Mouse (Mus musculus): ENCODE measurements at regions not wholly inside any gene's neighbourhood (a gene's known extent, or its start where the extent isn't known, plus 50 kb on each side); places are given as distances from the start of the nearest gene placed in this dataset.

DNA sequence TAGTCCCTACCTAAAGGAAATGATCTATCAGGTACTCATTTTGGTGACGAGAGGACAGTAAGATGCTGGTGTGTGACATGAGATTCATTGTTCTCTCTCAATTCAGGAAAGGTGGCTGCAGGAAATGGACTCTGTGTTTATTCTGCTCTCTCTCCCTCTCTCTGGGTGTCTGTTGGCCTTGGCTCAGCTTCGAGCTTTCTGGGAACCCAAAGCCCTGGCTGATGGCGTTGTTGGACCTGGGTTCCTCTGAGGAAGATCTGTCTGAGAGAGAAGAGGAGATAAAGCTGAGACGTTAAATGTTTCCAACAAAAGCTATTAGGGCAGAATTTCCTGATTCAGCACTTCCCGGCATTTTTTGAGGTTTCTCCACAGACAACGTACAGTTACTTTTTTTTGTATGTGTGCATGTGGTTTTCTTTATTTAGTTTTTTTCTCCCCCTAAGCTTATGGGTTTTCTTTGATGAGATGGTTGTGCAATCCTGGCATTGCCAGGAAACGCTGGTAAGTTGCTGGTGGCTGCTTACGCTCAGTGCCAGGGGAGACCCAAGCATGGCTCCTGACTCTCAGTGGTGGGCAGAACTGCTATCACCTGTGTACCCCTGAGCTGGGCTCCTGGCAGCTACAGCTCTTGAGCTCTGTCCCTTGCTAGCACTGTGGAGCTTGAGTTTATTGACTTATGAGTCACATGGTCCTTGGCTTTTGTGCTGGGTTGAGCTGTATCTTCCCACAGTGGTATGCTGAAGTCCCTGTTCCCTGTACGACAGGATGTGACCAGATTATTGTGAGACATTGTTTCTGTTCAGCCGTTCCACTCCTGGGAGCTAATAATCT is 249.8 kb downstream of the Gm10260 start:
- DNase-seq = no peak

GRCm38 (mm10) chr13:97504949-97505348 is 255.5 kb downstream of the Gm10260 start:
- no peak for DNase-seq

DNA sequence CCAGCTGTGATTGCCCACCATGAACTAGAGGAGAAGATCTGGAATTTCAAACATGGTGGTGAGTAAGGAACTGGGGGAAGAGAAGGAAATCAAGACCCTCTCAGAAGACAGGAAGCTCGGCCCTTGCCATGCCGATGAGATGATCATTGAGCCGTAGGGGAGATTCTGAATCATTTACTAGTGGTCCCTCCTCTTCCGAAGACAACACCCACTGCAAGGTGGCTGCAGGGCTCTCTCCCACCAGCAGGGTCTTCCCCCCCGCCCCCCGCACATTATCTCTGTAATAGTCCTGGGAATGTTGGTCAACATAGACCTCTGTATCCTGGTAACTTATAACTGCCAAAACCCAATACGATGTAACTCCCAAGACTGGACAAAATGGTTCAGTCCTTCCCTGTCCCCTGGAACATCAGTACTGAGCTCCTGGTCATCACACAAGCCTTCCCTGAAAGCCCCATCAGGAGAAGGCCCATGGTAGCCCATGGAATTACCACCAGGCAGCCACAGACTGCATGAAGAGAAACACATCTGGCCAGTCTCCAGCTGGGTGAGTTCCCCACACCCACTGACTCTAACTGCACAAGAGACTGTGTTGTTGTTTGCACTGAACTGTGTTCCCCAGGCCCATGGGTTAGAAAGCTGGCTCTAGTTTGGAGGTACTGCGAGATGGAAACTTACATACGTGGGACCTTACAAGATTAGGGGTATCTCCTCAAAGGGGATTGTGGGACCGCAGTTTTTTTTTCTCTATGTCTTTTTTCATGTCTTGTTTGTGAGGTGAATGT is 256.3 kb downstream of the Gm10260 start:
- no peak for DNase-seq

DNA sequence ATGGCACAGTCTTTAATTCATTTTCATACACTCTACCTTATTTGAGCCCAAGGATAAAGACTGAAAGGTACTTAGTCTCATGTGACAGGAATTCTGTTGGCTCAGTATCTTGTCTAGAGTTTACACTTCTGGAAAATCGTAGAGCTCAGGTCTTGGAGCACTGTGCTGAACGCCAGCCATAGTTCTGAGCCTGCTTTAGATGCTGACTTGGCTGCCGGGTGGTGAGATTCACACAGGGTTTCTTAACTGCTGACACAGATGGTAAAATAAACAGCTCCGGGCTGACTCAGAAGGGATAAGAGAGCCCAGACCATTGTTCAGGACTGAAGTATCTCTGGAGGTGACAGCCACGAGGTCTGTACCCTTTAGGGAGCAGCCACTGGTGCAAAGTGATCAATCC is 257.0 kb downstream of the Gm10260 start:
- DNase-seq = no peak

GRCm38 (mm10) chr13:97500155-97500554 is 259.2 kb downstream of the Enc1 start:
- no peak for DNase-seq

- DNase-seq = no peak
Measured at GRCm38 (mm10) chr13:97498981-97499380, 258.1 kb downstream of the Enc1 start.

DNA sequence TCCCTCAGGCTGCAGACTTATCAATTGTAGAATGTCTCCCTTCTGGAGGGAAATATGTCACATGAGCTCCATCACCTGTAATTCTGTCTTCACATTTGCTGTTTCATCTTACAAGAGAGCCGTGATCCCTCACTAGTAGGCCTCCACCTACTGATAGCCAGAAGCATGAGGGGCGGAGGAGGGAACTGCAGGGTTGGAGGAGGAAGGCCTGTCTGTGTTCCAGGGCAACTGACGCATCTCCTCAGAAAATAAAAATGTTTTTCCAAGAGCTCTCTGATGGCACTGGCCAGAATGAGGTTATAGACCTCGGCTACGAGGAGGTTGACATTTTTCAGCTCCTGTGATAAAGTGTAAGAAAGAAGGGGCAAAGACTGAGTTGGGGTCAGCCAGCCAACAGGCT is 257.0 kb downstream of the Enc1 start:
- no peak for DNase-seq

DNA sequence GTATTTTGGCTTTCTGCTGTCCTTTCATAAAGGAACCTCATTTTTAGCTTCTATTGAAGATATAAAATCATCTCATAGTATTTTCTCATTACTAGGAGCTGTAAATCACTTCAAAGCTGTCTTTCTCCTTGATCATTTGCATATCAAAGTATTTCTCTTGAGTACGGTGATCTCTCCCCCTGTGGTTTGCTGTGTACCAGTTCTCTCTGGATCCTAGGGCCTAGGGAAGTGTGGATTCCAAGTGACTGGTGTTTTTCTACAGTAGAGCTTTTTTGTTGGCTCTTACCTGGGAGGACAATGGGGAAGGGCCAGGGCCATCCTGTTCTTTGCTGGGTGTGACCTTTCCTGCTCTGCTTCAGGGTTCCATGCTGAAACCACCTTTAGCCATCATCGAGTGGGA is 253.9 kb downstream of the Enc1 start:
- no peak for DNase-seq

- DNase-seq = no peak
Measured at GRCm38 (mm10) chr13:97493836-97494235, 252.9 kb downstream of the Enc1 start.

- no peak for DNase-seq
Measured at GRCm38 (mm10) chr13:97492958-97493735, 252.2 kb downstream of the Enc1 start.

DNA sequence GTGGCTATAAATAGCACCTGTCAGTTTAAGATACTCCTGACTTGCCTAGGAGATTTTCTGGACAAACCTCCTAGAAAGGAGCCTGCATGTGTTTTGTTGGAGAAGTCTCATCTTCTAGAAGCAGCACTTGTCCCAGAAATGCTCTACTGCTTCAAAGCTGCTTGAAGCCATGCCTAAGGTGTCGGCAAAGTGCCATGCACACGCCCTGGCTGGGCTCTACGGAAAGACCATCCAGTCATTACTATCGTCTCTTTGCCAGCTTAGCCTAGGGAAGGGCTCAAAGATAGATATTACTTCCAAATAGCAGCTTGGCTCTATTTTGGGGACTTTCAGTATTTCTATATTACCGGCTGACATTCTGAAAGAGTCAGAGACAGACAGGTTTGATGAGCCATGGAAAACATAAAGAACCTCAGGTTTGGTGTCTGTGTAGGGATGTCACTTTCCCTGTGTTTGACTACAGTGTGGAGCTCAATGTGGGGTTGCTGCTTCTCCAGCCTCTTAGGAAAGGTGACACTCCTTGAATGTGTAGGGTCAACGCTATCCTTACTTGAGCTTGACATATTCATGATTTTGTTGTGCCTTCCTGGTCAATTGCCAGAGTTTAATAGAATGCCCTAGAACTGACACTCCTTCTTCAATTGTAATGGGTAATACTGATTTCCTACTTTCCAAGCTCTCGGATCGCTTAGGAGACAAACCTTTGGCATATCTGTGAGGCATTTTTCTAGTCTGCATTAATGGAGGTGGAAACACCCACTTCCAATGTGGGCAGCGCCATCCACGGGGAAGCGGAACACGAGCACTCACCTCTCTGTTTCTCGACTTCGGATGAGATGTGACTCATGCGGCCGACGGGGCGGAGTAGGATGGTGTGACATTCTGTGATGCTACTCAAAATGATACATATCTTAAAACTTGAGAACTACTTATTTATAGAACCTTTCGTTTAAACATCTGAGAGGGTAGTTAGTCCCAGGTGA is 251.3 kb downstream of the Enc1 start:
- no peak for DNase-seq

DNA sequence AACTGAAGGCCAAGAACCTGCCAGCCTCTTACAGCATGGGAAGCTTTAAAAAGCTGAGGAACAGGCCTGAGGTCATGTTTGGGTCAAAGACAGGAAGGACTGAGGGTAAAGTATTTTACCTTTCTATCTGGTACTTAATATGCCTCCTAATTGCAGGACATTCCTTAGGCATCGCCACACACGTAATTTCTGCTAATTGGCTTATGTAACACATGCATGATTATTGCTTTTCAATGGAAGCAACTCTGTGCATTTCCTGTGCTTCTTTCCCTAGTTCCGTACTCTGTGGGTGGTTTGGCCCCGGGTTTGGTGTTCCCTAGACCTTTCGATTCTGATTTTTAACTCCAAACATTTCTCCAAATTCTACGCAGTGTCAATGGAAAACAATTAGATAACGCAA is 249.2 kb downstream of the Enc1 start:
- no peak for DNase-seq

GRCm38 (mm10) chr13:97489721-97490120 is 248.8 kb downstream of the Enc1 start:
- no peak for DNase-seq

- no peak for DNase-seq
Measured at GRCm38 (mm10) chr13:97489029-97489428, 248.1 kb downstream of the Enc1 start.

- DNase-seq = no peak
Measured at GRCm38 (mm10) chr13:97488518-97488917, 247.6 kb downstream of the Enc1 start.

- peak; percentile 21 for DNase-seq
Measured at GRCm38 (mm10) chr13:97487746-97488473, 247.0 kb downstream of the Enc1 start.

GRCm38 (mm10) chr13:97486490-97486889 is 245.6 kb downstream of the Enc1 start:
- no peak for DNase-seq

- no peak for DNase-seq
Measured at GRCm38 (mm10) chr13:97485886-97486285, 245.0 kb downstream of the Enc1 start.

DNA sequence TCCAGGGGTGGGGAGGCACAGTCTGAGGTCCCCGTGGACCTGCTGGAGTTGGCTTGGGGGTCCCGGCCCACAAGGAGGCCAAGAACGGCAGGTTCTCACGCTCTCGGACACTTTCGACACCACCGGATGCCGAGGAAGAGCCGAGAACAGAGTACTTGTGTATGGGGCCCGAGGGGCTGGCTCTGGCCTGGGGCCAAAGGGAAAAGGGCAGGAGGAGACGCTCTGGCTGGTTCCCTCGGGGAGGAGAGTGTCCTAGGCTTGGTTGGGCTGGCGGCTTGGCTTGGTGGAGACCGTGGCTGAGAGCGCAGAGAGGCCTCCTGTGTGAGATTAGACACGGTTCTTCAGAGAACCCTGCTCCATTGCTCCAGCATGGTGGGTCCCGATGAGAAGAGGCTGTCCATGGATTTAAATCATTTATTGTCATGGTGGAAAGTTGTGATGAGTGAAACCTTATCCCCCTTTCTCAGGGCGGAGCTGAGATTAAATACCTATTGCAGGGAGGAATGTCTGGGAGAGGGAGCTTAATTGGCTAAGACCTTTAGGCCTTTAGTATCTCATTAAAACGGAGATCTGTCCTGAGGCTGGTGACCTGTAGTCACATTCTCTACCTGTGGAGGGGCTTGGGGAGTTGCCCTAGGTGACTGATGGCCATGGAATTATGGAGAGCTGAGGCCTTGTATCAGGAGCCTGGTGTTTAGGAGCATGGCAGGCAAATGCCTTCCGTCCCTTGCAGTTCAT is 244.1 kb downstream of the Enc1 start:
- DNase-seq = no peak

DNA sequence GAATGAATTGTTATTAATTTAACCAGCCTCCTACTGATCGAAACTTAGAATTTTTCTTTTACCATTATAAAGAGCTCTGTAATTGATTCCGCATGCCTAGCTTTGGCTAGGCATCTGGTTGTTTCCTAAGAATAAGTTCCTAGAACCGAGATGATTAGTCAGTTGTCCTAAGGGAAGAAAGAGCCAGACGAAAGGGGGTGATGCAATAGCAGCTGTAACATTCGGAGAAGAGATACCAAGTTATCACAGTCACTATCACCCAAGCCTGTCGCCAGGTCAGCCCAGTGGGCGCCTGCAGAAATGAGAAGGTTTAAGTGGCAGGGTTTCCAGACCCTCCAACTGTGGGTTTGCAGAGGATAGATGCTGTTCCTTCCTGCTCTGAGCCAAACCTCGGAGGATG is 242.8 kb downstream of the Enc1 start:
- DNase-seq = no peak

Data from kidney, adult 9 months (tissue).